ENCODE assay signal across 24 mouse cellular contexts in genomic region chr2:38829521-38829920, GRCm38 (mm10).
A peak's percentile ranks its signal among the peaks of the same experiment; 100 is the strongest.
DNase-seq lines count a peak whose midpoint lies in the region; ATAC-seq and TF ChIP-seq lines count a peak whose summit lies in the region.
"Had no signal": no experiment of that assay in that cellular context is flagged by ENCODE, and none has a peak within 500 bp of the region (broad histone marks: within the 10 kb centered on the region; RNA-seq: fewer than 3 reads in every experiment).

No protein-coding gene starts in this region.

- intact Hi-C loops in gastrocnemius, adult 2 months (cut with DNase I): no loop called here

- H3K4me2 ChIP-seq in kidney, embryonic 15.5 days: no peak overlapping the region
- H3K4me2 ChIP-seq: embryonic facial prominence, embryonic 12.5 days; embryonic facial prominence, embryonic 15.5 days; forebrain, embryonic 12.5 days had no signal

- H3K27ac ChIP-seq in gastrocnemius, adult 2 months: peak overlapping the region; percentile 76
- H3K27ac ChIP-seq in kidney, embryonic 15.5 days: no peak overlapping the region
- H3K27ac ChIP-seq: embryonic facial prominence, embryonic 12.5 days; embryonic facial prominence, embryonic 15.5 days; forebrain, embryonic 10.5 days; forebrain, embryonic 12.5 days had no signal

- no peak overlapping the region for H3K4me3 ChIP-seq in gastrocnemius, adult 2 months
- H3K4me3 ChIP-seq in kidney, embryonic 15.5 days (replicated peaks): no peak overlapping the region
- H3K4me3 ChIP-seq: embryonic facial prominence, embryonic 12.5 days; embryonic facial prominence, embryonic 15.5 days; erythroblast, embryonic 14.5 days; forebrain, embryonic 10.5 days; forebrain, embryonic 12.5 days had no signal

- TF ChIP-seq CTCF in gastrocnemius, adult 2 months (IDR thresholded peaks at IDR 0.05): no peak

- no peak overlapping the region for H3K9ac ChIP-seq in kidney, embryonic 15.5 days
- H3K9ac ChIP-seq: embryonic facial prominence, embryonic 12.5 days; embryonic facial prominence, embryonic 15.5 days; forebrain, embryonic 12.5 days had no signal

- ATAC-seq in kidney, embryonic 15.5 days (replicated peaks; ENCODE audit: low FRiP score): no peak
- ATAC-seq: forebrain, embryonic 14.5 days; forebrain, embryonic 16.5 days had no signal

- WGBS in kidney, embryonic 15.5 days: 31% methylated on average over 1 of the region's 1 CpGs

- DNase-seq in embryo, embryonic 10 days (ENCODE audit: low spot score): peak; percentile 14
- no peak for DNase-seq in embryo, embryonic 10.5 days (ENCODE audit: low spot score)
- no peak for DNase-seq in gastrocnemius, adult 2 months
- no peak for DNase-seq in gastrocnemius, adult 18-20 months (ENCODE audit: low spot score)
- DNase-seq in skeletal muscle tissue, adult 2 months (ENCODE audit: low read depth, low spot score): peak; percentile 18
- DNase-seq: adrenal gland, adult 2 months; adrenal gland, postnatal 10 days; adrenal gland, postnatal 25 days; B cell, adult 2 months; cerebellum, adult 11 months; cerebellum, adult 18-20 months; cerebellum, adult 8-10 months; cerebellum, adult 9-11 months; cerebellum, postnatal 14 days; cerebellum, postnatal 36 days; embryo, embryonic 11 days had no signal

- H3K27me3 ChIP-seq in kidney, embryonic 15.5 days: no peaks in the 10 kb centered on the region
- H3K27me3 ChIP-seq: embryonic facial prominence, embryonic 12.5 days; embryonic facial prominence, embryonic 15.5 days; forebrain, embryonic 12.5 days had no signal

- H3K9me3 ChIP-seq in kidney, embryonic 15.5 days (replicated peaks): no peaks in the 10 kb centered on the region
- H3K9me3 ChIP-seq: embryonic facial prominence, embryonic 12.5 days; embryonic facial prominence, embryonic 15.5 days; forebrain, embryonic 10.5 days; forebrain, embryonic 12.5 days had no signal

- H3K4me1 ChIP-seq in kidney, embryonic 15.5 days: 0 out of 2 replicates have a peak, but pooled peaks cover 3% of the 10 kb centered on the region
- H3K4me1 ChIP-seq: embryonic facial prominence, embryonic 15.5 days had no signal

- peaks cover 7% of the 10 kb centered on the region; the same call in 1 of the 2 replicates for H3K36me3 ChIP-seq in kidney, embryonic 15.5 days
- H3K36me3 ChIP-seq: embryonic facial prominence, embryonic 15.5 days had no signal

Comparison
In these comparisons a context has a peak if more than half of its experiments do, and no peak if none do; other contexts are left out.
1. DNase-seq: peak in embryo, embryonic 10 days (single experiment) and skeletal muscle tissue, adult 2 months (single experiment); none in embryo, embryonic 10.5 days (single experiment), gastrocnemius, adult 2 months (single experiment) and gastrocnemius, adult 18-20 months (single experiment).